Mouse (Mus musculus) layer of hippocampus, postnatal 36 days (tissue): ENCODE measurements around the gene Ell2. TPM values are rescaled to one million over a fixed set of nuclear protein-coding genes. Genes with fewer than 3 reads are reported as not detected.

Experiments
- DNase-seq, 2 experiments: peaks; one replicate each; pipeline ENCODE4 v3.0.0; 2022
- total RNA-seq, 2 experiments: library from RNA; stranded (reverse); gene quantifications; 2 replicates each; pipeline ENCODE4 v1.2.3; 2021

The Ell2 gene
- total RNA-seq, 2 experiments from 2014 or later = 32.9 to 34.6 TPM

DNA sequence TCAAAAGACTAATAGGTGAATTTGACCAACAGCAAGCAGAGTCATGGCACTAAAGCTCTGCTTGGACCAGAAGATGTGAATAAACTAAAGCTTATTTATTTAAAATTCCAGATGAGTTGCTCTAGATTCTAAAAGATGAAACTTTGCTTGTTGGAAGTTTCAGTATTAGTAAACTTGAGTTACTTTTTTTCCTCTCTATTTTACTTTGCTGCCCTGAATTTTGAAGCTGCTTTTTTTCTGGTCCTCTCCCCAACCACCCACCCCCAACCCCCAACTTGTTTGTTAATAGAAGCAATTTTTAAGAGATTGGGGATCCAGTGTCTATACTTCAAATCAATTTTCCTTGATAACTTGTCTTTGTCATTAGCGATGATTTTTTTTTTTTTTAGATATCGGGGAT lies 64.2 kb downstream of the Ell2 start:
- DNase-seq = no peak

DNA sequence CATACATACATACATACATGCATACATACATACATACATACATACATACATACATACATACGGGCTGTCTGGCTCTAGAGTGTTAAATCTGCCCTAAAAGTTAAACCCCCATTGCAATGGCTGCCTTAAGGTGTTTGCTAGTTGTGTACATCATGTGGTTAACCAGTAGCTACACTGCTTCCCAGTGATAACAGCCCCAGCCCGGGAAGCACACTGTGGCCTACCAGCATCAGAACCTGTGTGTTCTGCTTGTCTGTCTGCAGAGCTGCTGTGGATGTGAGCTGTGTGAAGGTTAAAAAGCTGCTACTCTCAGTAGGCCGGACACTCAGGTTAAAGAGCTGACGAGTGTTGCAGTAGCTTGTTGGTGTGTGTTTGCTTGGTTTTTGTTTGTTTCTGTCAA lies 64.8 kb downstream of the Ell2 start:
- no peak for DNase-seq

DNA sequence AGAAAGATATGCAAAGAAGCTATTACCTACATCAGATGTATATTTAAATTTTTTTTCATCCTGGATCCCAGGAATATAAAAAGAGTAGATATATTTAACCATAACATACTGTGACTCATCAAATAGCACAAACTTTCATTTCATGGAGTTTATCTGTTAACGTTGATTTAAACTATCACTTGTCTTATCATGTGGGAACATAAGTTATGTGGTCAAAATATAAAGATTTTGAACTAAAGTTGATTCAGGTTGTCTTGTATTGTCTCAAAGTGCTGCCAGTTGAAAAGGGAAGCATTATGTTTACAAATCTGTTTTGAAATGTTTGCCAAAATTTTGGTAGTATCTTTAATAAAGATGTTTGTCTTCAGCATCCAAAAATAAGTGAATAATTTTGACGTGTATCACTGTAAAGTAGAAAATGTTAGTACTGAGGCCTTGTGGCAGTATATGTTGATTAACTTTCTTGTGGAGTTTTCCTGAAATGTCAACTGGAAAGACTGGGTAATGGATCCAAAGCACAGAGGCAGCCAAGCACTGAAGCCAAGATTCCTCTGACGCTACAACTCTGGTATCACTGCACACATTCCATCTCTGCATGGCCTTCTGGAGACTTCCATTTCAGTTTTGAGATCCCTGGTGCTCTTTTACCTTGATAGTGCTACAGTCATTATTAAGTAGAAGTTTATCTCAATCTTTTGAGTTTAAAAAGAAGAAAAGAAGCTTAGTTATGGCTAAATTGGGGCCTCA lies 65.6 kb downstream of the Ell2 start:
- no peak for DNase-seq

DNA sequence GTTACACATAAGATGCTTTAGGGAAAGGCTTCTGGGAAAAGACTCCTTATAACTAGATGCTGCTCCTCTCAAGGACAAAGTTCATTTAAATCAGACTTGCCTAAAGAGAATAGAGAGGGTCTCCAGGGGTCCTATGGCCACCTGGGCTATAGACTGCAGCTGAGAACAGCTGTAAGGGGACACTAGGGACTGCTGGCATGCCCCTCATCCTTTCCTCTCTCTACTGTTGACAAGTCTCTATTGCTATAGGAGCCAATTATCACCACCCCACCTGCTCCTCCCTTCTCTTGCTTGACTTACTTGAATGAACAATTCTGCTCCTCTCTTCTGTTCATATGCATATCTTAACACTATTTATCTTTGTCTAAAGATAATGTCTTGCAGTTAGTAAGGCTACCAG lies 69.4 kb downstream of the Ell2 start:
- no peak for DNase-seq

DNA sequence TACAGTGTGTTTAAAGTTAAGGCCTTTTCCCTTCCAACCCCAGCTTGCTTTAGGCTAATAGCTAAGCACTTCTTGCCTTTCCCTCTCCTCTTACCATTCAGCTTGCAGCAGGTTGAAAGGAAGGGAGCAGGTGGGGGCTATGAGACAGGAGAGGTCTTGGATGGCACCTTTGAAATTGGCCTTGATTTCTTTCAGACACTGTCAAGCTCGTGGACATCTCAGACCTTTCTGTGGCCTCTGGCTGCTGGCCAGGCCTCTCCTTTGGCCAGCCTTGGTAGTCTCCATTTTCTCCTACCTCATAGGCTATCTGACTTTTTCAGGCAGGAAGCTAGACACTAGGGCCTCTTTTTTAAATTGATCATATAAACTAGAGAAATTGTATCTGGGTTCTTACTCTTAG lies 70.1 kb downstream of the Ell2 start:
- DNase-seq = no peak

DNA sequence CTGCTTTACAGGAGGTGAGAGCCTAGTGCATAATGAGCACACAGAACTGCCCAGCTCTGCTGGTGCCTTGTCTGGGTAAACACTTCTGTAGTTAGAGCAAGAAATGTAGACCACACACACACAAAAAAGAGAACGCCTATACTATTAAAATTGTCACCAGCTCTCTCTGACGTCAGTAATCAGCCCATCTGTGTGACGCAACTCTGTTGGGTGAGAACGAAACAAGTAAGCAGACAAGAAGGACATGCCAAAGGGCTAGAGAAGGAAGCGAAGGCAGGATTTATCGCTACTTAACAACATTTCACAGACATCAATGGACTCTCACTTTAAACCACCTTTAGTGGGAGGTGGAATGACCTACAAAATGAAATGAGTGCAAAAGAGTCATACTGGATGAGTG lies 71.6 kb downstream of the Ell2 start:
- DNase-seq = no peak

GRCm38 (mm10) chr13:75779169-75779568 lies 72.6 kb downstream of the Ell2 start:
- no peak for DNase-seq

GRCm38 (mm10) chr13:75780096-75780495 lies 73.5 kb downstream of the Ell2 start:
- DNase-seq = no peak

DNA sequence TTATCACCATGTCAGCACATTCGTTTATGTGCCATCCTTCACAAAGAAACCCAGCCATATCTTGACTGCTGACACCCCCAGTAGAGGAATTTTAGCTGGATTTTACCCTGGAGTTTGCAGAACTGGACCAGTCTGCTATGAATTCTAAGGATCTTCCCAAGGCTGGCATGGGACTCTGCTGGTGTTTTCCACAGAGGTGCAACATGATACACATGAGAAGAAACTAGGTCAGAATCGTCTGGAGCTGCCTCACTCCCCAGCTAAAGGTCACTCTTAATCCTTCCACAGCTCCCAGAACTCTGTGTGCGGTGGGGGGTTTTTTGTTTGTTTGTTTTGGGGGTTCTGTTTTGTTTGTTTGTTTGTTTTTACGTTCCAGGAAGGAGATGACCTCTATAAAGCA lies 79.2 kb downstream of the Ell2 start:
- DNase-seq = no peak

- no peak for DNase-seq
Measured at GRCm38 (mm10) chr13:75786264-75786663, 79.7 kb downstream of the Ell2 start.

DNA sequence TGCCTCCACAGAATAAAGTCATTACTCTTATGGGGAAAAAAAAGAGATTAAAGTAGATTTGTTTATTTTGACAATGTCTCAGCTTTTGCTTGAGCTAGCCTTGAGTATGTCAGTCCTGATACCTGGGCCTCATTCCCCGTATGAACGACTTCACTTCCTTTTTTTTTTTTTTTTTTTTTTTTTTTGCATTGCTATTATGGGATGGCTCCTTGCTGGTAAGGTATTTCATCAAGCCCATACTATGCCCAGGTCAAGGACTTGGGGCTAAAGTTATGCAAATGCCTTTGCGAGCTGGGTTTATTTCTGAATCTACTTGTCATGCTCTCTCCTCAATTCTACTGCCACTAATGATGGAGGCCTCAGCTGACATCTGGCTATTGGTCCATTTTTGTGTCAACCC lies 80.8 kb downstream of the Ell2 start:
- no peak for DNase-seq

DNA sequence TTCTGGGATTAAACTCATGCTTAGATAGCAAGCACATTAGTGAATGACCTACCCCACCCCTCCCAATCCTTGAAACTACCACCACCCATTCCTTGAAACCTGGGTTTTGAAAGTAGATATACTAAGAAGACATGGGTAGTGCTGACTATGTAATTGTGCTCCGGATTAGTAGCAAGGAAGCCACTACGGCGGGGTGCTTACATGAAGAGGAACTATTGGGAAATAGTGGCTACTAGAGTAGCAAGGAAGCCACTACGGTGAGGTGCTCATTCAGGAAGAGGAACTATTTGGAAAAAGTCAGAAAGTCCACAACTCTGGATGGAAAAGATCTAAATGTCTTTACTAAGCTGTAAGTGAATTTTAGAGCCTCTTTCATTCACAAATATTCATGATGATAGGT lies 81.6 kb downstream of the Ell2 start:
- no peak for DNase-seq

- no peak for DNase-seq
Measured at GRCm38 (mm10) chr13:75789061-75789834, 82.7 kb downstream of the Ell2 start.

- DNase-seq = no peak
Measured at GRCm38 (mm10) chr13:75790550-75791205, 84.1 kb downstream of the Ell2 start.

DNA sequence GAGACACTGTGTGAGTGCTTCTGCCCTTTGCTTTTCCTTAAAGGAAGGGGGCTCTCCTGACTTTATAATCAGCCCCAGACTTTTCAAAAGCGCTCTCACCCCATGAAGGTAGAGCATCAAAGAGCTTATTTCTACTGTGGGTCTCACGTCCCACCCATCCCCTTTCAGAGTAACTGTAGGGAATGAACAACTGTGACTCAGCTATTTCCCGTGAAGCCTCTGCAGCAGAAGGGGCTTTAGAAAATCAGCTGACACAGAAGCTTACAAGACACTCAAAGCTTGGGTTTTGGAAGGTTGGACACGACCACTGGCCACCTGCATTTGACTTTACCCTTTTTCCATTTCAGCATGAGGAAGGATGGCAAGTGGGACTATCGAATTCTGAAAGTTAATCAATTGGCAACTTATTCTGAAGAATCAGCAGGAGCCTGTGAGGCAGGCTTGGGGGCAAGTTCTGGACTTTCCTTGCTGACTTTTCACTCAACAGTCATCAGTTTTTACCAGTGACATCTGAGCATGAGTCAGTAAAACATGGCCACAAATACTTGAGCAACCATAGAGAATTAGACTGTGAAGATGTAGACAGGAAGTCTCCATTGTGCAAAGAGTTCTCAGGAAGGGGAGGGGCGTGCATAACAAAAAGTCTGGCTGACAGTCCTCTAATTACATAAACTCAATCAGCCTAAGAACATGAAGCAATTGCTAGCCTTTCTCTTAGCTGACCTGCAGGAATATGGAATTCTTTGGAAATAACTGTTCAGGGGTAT lies 87.5 kb downstream of the Ell2 start:
- DNase-seq = no peak

DNA sequence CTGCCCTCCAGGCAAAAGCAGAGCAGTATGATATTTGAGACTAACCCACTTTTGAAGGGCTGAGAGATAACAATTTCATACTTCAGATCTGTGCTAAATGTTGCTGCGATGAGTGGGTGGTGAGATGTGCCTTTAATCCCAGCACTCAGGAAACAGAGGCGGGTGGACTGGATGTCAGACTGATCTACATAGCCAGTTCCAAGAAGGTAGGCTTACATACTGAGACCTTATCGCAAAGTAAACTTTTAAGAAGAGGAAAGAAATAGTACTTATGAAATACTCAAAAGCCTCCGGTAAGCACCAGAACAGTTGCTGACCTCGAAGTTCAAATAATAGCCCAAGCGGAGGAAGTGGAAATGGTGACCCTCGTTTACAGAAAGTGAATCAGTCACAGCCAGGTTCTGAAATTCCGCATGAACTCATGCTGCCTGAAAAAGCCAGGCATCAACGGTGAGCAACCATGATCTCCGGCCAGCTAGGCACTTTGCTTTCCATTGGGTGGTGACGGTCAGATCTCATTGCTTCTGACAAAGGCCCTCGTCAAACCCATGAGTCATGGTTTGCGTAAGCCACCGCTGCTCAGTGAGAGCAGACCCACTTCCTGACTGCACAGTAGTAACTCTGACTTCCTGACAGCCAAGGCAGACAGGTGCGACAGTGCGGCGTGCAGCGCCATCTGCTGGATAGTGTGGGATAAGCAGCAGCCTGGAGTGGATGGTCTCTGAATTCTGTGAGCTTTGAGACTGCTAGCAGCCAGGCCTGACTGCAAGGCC lies 91.0 kb downstream of the Ell2 start:
- peak; percentile 91 to 92 for DNase-seq

DNA sequence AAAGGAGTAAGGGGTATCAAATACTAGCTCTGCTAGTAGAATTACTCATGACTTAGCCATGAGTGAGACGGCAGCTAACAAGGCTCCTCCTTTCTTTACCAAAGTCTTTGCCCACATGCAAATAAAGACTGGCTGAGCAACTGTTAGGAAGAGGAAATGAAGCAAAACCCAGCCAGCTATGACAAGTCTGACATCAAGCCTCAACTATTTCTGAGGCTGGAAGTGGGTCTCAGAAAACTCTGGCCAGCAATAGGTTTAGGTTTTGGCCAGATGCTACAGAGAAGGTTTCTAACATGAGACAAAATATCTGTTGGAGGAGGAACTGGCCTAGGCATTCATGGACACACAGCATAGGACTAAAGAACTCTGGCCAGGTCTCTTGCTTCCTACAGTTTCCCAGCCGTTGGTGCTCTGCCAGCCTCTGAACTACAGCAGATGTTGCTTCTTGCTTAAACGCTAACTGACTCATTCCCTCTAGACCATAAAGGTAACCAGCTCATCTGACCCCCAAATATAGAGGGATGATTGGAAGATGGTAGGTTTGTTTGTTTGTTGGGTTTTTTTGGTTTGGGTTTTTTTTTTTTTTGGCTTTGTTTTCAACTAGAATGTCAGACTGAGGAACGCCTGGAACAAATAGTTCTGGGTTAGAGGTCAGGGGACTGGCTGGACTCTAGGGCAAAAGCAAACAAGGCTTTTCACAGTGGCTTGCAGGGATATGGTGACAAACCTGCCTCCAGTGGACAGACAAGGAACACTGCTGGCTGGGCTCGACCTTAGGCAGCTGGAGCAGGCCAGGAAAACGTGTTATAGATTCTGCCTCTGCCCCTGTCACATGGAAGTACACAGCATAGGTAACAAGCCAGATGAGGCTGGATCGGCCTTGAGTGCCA lies 92.1 kb downstream of the Ell2 start:
- no peak for DNase-seq

- DNase-seq = no peak
Measured at GRCm38 (mm10) chr13:75799421-75799820, 92.9 kb downstream of the Ell2 start.

GRCm38 (mm10) chr13:75807969-75808368 lies 101.4 kb downstream of the Ell2 start:
- DNase-seq = no peak

DNA sequence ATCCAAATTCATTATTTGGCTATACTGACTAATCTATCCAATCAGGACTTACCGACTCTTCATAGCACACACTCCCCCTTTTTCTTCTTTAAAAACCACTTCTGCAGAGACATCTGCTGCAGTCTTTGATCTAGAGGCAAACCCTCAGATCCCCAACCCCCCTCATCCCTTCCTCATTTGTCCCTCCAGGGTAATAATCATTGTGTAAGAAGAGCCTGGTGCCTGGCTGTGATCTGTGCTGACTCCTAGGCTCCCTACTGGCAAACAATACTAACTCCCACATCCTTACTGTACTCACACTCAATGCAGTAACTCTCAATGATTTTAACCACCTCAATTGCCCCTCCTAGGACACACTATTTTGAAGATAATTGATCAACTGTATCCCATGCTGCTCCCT lies 103.4 kb downstream of the Ell2 start:
- no peak for DNase-seq

GRCm38 (mm10) chr13:75817183-75817582 lies 110.6 kb downstream of the Ell2 start:
- DNase-seq = no peak
